Mouse (Mus musculus): Measurements from ENCODE around the gene Psmf1. TPM values are rescaled to one million over a fixed set of nuclear protein-coding genes. Genes with fewer than 3 reads are reported as not detected.

The Psmf1 gene
- total RNA-seq, 2 experiments from 2014 or later, result 31.6 to 33.5 TPM

Other genes starting within 250 kb of the Psmf1 start
- 100 to 1,000 TPM; 377 to 378 TPM for gene Fkbp1a, start 201.7 kb downstream of the Psmf1 start, total RNA-seq (2021)
- 1 to 10 TPM; 1.6 to 3.2 TPM for gene Sdcbp2, start 171.6 kb downstream of the Psmf1 start, total RNA-seq (2021)
- 1 to 10 TPM; 2.3 to 3.1 TPM for gene Snph, start 111.6 kb downstream of the Psmf1 start, total RNA-seq (2021)
- gene Rad21l, start 75.7 kb downstream of the Psmf1 start, total RNA-seq (2021), result not detected
- 1 to 10 TPM; 3.1 to 4.5 TPM for gene Tmem74b, start 42.2 kb downstream of the Psmf1 start, total RNA-seq (2021)
- not detected for gene Rspo4, start 98.7 kb upstream of the Psmf1 start, total RNA-seq (2021)
- gene Angpt4, start 167.0 kb upstream of the Psmf1 start, total RNA-seq (2021), result under 1 TPM; 0.10 to 0.22 TPM
- gene Fam110a, start 236.0 kb upstream of the Psmf1 start, total RNA-seq (2021), result 1 to 10 TPM; 5.7 to 7.3 TPM